Mouse (Mus musculus): ENCODE measurements around the gene 4931414P19Rik.
A peak's percentile ranks its signal among the peaks of the same experiment; 100 is the strongest.

4931414P19Rik gene

GRCm38 (mm10) chr14:54579638-54580037, 26.2 kb downstream of the 4931414P19Rik start:
- DNase-seq (ENCODE audit: low read depth, low spot score) = no peak
- H3K36me3 ChIP-seq (ENCODE audit: control insufficient read depth, insufficient read depth, low read length, poor library complexity, severe bottlenecking) = no peaks in the 10 kb centered on the region

DNA sequence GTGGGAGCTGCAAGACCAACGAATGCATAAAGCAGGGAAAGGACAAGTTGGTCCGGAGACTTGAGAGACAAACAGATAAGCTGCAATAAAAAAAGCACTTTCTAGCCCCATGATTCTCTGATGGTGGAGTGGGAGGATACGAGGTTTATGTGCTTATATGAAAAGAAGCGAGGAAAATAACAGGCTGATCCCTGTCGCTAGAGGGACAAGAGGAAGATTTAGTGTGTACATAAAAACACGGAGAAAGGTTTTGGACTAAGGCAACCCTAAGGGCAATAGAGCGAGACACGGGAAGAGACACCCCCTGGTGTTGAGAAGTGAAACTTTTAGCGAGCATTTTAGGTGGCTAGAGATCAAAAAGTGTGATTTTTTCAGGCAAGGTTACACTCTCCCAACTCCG, 27.7 kb downstream of the 4931414P19Rik start:
- DNase-seq (ENCODE audit: low read depth, low spot score) = peak; percentile 74
- Histone ChIP-seq H3K36me3 (ENCODE audit: control insufficient read depth, insufficient read depth, low read length, poor library complexity, severe bottlenecking) (no peaks in the 10 kb centered on the region), H3K27me3 (ENCODE audit: control insufficient read depth, insufficient read depth, low read length, poor library complexity, severe bottlenecking) (peaks cover 2% of the 10 kb centered on the region; the same call in 1 of the 2 replicates)

More at GRCm38 (mm10) chr14:54579638-54580037, 26.2 kb downstream of the 4931414P19Rik start:
- peaks cover 2% of the 10 kb centered on the region; the same call in 1 of the 2 replicates for H3K27me3 ChIP-seq (ENCODE audit: control insufficient read depth, insufficient read depth, low read length, poor library complexity, severe bottlenecking)

DNA sequence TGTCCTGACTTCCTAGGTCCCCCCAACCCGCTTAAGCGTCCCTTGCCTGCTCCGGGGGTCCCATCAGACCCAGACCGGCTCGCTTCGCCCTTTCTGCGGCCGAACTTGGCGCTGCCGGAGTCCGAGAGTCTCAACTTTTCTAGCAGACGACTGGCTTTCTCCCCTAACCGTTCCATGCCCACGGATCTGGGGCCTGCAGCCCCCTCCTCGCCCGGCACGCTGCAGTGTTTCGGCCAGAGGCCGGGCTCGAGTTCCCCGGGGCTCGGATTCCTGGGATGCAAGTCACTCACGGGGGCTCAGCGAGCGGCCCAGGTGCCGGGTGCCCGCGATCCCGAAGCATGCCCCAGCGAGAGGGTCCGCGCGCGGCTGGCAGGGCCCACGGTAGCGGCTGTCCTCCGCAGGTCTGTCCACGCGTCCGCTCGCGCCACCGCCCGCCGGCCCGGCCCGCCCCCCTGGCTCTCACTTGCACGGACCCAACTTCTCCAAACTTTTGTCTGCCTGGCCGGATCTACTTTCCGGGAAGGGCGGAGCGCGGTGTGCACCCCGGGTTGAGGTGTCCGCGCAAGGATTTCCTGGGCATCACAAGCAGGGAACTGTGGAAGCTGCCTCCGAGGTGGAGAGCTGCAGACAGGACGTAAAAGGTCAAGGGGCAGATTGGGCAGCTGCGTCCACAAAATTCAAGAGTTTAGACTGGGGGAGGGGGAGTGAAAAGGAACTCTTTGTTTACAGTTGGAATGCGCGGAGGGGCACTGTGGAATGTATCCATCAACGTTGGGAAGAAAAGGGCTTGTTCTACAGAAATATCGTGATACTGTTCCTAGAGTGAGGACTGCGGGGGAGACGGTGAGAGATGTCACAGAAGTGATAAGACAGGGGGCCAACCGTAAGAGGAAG, 28.5 kb downstream of the 4931414P19Rik start, which contains the start of gene Ajuba:
Ajuba (minus strand) TSS at position 470 of the 894 bp plus-strand sequence.
- H3K36me3 ChIP-seq (ENCODE audit: control insufficient read depth, insufficient read depth, low read length, poor library complexity, severe bottlenecking) = no peaks in the 10 kb centered on the region
- peak; percentile 36 for DNase-seq (ENCODE audit: low read depth, low spot score)
- H3K27me3 ChIP-seq (ENCODE audit: control insufficient read depth, insufficient read depth, low read length, poor library complexity, severe bottlenecking) = peaks cover 2% of the 10 kb centered on the region; the same call in 1 of the 2 replicates

DNA sequence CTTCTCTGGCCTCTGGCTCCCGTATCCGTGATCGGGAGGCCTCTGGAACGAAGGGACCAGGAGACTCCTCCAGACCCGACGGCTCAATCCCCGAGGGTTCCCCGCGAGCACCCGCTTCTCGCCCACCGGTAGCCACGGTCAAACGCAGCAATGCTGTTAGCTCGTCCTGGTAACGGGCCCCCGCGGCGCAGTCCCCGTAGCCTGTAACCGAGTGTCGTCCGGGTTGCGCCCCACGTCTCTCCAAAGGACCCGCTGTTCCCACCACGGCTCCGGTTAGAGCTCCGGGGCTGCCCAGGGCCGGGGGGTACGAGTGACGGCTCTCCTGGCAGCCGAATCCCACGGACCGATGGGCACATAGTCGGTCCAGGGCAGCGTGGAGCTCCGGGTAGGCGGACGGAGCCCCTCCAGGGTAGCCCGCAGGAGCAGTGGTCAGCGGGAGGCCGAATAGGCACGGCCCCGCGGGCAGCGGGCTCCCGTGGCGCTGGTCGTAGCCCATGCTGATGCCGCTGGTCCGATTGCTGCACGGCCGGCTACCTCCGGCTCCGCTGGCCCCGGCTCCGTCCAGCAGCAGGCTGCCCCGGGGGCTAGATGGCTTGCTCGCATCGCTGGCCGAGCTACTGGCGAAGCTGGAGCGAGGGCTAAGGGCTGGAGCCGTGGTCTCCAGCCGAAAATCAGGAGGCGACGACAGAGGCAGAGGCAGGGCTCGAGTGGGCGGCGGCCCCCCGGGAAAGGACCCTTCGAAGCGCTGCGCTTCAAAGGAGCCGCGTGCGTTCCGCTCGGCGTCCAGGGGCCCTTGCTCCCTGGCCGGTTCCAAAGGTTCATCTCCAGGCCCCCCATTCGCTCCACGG, 29.3 kb downstream of the 4931414P19Rik start:
- DNase-seq (ENCODE audit: low read depth, low spot score) = peak; percentile 22
- Histone ChIP-seq H3K36me3 (ENCODE audit: control insufficient read depth, insufficient read depth, low read length, poor library complexity, severe bottlenecking) (no peaks in the 10 kb centered on the region), H3K27me3 (ENCODE audit: control insufficient read depth, insufficient read depth, low read length, poor library complexity, severe bottlenecking) (peaks cover 2% of the 10 kb centered on the region; the same call in 1 of the 2 replicates)

- Histone ChIP-seq H3K36me3 (ENCODE audit: control insufficient read depth, insufficient read depth, low read length, poor library complexity, severe bottlenecking) (no peaks in the 10 kb centered on the region), H3K27me3 (ENCODE audit: control insufficient read depth, insufficient read depth, low read length, poor library complexity, severe bottlenecking) (peaks cover 2% of the 10 kb centered on the region; the same call in 1 of the 2 replicates)
- peak; percentile 6 for DNase-seq (ENCODE audit: low read depth, low spot score)
Observed at GRCm38 (mm10) chr14:54575631-54576030, 30.2 kb downstream of the 4931414P19Rik start.

DNA sequence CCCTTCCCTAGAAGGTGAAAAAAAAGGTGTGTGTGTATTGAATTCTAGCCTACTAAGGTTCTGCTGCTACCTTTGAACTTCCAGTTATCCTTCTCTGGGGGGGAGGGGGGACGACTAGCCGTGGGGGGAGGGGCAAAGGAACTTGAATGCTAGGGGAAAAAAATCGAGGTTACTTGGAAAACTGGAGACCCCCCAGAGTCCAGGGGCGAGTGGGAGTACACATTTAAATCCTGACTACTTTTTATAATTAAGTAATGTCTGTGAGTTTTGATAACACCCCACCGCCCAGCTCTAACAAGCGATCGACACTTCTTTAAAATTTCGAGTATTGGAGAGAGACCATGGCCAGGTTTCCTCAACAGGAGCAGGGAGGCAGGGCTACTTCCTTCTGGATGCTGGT, 30.8 kb downstream of the 4931414P19Rik start:
- DNase-seq (ENCODE audit: low read depth, low spot score) = no peak
- peaks cover 2% of the 10 kb centered on the region; the same call in 1 of the 2 replicates for H3K27me3 ChIP-seq (ENCODE audit: control insufficient read depth, insufficient read depth, low read length, poor library complexity, severe bottlenecking)
- no peaks in the 10 kb centered on the region for H3K36me3 ChIP-seq (ENCODE audit: control insufficient read depth, insufficient read depth, low read length, poor library complexity, severe bottlenecking)

DNA sequence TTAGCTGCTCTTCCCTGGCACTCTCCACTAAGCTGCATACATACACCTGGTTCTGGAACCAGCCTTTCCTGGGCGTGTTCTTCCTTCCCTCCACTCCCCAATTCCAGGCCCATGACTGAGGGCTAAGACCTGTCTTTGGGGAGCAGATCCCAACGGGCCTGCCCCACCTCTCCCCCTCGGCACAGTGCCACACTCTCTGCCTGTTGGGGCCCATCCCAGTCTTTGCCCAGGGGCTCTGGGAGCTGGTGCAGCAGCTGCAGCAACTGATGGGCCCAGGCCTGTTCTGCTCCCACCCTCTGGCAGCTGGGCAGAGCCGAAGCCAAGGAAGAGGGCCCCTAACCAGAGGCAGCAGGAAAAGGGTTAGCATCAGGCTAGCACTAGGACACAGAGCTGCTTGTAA, 31.5 kb downstream of the 4931414P19Rik start:
- peaks cover 2% of the 10 kb centered on the region; the same call in 1 of the 2 replicates for H3K27me3 ChIP-seq (ENCODE audit: control insufficient read depth, insufficient read depth, low read length, poor library complexity, severe bottlenecking)
- no peak for DNase-seq (ENCODE audit: low read depth, low spot score)
- H3K36me3 ChIP-seq (ENCODE audit: control insufficient read depth, insufficient read depth, low read length, poor library complexity, severe bottlenecking) = no peaks in the 10 kb centered on the region

DNA sequence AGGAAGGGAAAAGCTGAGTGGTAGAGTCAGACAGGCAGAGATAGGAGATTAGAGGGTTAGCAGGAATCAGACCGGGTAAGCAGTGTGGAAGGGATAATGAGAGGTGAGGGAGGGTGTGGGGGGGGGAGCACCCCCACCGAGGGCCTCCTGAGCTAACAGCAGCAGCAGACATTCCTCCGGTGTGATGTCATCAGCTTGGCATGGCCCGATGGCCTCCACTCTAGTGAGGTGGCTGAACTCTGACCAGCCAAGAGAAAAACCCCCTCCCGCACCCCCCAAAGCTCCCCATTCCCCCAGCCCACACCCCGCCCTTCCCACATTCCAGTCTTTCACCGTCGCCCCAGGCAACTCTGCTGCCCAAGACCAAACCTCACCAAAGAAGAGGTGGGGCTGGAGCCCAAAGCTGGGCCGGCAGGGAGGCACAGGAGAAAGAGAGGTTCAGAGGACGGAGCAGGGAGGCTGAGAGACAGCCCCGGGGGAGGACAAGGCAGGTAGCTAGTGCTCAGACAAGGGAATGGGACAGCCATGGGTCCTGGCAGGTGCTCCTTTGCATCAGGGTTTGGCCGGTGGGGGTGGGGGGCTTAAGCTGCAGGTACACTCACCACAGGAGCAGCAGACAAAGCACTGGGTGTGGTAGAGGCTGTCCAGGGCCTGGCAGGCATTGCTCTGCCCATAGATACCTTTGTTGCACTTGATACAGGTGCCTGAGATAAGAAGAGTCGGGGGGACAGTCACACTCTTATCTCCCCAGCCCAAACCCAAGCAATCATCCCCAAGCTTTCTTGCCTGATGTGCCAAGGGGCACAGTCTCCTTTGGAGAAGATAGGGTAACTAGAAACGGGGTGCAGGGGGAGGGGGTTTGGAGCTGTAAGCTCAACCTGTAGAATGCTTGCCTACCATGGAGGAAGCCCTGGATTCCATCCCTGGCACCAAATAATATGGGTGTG, 32.7 kb downstream of the 4931414P19Rik start:
- no peaks in the 10 kb centered on the region for H3K36me3 ChIP-seq (ENCODE audit: control insufficient read depth, insufficient read depth, low read length, poor library complexity, severe bottlenecking)
- H3K27me3 ChIP-seq (ENCODE audit: control insufficient read depth, insufficient read depth, low read length, poor library complexity, severe bottlenecking) = peaks cover 2% of the 10 kb centered on the region; the same call in 1 of the 2 replicates
- DNase-seq (ENCODE audit: low read depth, low spot score) = no peak

DNA sequence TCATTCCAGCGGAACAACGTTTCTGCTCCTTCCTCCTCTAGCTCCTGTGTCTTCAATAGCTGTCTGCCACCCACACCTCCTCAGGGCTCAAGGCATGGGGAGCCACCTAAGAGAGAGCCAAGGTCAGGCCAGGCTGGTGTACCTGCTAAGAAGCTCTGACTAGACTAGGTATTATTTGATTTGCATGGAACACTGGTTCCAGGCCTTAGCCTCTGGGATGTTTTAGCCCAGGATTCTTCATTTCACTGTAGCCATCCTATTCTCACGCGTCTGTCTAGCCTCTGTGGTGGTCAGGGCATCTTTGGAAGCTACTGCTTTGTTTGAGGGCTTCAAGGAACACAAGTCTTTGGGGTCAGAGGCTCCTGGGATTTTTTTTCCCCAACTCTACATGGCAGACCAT, 33.7 kb downstream of the 4931414P19Rik start:
- Histone ChIP-seq H3K27me3 (ENCODE audit: control insufficient read depth, insufficient read depth, low read length, poor library complexity, severe bottlenecking) (peaks cover 2% of the 10 kb centered on the region; the same call in 1 of the 2 replicates), H3K36me3 (ENCODE audit: control insufficient read depth, insufficient read depth, low read length, poor library complexity, severe bottlenecking) (no peaks in the 10 kb centered on the region)
- DNase-seq (ENCODE audit: low read depth, low spot score) = no peak

GRCm38 (mm10) chr14:54569451-54570392, 36.1 kb downstream of the 4931414P19Rik start:
- H3K36me3 ChIP-seq (ENCODE audit: control insufficient read depth, insufficient read depth, low read length, poor library complexity, severe bottlenecking) = no peaks in the 10 kb centered on the region
- H3K27me3 ChIP-seq (ENCODE audit: control insufficient read depth, insufficient read depth, low read length, poor library complexity, severe bottlenecking) = no peaks in the 10 kb centered on the region
- no peak for DNase-seq (ENCODE audit: low read depth, low spot score)

- no peaks in the 10 kb centered on the region for H3K27me3 ChIP-seq (ENCODE audit: control insufficient read depth, insufficient read depth, low read length, poor library complexity, severe bottlenecking)
- no peaks in the 10 kb centered on the region for H3K36me3 ChIP-seq (ENCODE audit: control insufficient read depth, insufficient read depth, low read length, poor library complexity, severe bottlenecking)
- DNase-seq (ENCODE audit: low read depth, low spot score) = peak; percentile 79
Observed at GRCm38 (mm10) chr14:54568694-54569414, 36.9 kb downstream of the 4931414P19Rik start.

DNA sequence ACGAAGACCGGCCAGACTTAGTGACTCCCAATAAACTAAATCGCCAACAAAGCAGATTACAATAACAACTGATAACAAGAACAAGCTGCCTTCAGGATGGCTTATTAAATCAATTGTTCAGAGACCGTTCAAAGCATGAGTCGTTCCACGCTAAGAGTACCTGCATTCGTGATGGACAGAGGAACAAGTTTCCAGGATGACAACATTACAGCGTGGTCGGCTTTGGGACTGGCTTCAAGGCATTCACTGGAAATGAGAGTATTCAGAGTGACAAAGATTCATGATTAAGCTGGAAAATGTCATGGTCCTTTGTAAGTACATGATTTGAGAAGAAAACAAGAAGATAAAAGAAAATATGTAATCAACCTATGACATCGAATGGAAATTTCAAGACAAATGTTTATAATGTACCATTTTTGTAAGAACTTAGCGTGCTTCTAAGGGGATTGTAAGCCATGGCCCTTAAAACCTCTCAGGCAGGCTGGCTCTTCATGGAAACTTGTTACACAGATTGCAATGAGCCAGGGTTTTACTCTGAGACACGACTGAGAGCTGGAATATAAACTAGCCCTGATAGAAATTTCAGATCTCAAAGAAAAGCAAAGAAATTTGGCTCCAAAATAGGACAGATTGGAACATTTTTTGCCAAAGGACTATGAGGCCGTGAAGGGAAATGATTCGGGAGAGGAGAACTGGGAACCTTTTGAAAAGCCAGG, 45.1 kb downstream of the 4931414P19Rik start:
- Histone ChIP-seq H3K36me3 (ENCODE audit: control insufficient read depth, insufficient read depth, low read length, poor library complexity, severe bottlenecking) (no peaks in the 10 kb centered on the region), H3K27me3 (ENCODE audit: control insufficient read depth, insufficient read depth, low read length, poor library complexity, severe bottlenecking) (no peaks in the 10 kb centered on the region)
- no peak for DNase-seq (ENCODE audit: low read depth, low spot score)
